In the genomic region with DNA sequence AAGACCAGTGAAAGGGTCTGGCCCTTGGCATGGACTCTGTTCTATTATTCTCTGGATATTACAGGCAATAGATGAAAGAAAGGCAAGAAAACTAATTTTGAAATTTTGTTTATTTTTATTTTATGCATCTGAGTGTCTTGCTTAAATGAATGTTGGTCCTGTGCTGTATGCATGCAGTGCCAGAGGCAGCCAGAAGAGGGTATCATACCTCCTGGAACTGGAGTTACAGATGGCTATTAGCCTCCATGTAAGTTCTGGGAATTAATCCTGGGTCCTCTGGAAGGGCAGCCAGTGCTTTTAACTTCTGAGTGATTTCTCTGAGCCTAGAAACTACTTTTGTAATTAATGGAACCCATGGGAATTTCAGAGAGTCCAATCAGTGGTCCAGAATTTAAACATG, we compare ENCODE assay signal across 17 mouse cellular contexts.
DNase-seq lines count a peak whose midpoint lies in the region; TF ChIP-seq lines count a peak whose summit lies in the region.
"Had no signal": no experiment of that assay in that cellular context is flagged by ENCODE, and none has a peak within 500 bp of the region (broad histone marks: within the 10 kb centered on the region; RNA-seq: fewer than 3 reads in every experiment).

No protein-coding gene starts in this region.

- no peaks in the 10 kb centered on the region for H3K36me3 ChIP-seq in heart, adult 2 months (ENCODE audit: control insufficient read depth, insufficient read depth, low read length)
- no peaks in the 10 kb centered on the region for H3K36me3 ChIP-seq in heart, embryonic 10.5 days
- H3K36me3 ChIP-seq in MEL (ENCODE audit: control insufficient read depth in 1 of 2, insufficient read depth in 2 of 2, low read length in 2 of 2) = no peaks in the 10 kb centered on the region
- H3K36me3 ChIP-seq: heart, embryonic 15.5 days; limb, embryonic 13.5 days; lung, embryonic 15.5 days; midbrain, embryonic 10.5 days had no signal

- no peaks in the 10 kb centered on the region for H3K9me3 ChIP-seq in heart, embryonic 10.5 days
- no peaks in the 10 kb centered on the region for H3K9me3 ChIP-seq in MEL (replicated peaks; ENCODE audit: insufficient read depth, low read length)
- H3K9me3 ChIP-seq: forebrain, embryonic 13.5 days; limb, embryonic 13.5 days; lung, embryonic 15.5 days; midbrain, embryonic 10.5 days had no signal

- intact Hi-C loops in heart, adult 2 months (cut with DNase I) = loop anchor here (2.0 kb wide), 1 partner anchor 319 kb away; no protein-coding TSS in a partner anchor
- intact Hi-C loops in left cerebral cortex, adult 2 months (cut with DNase I) = loop anchor here (5.0 kb wide), 1 partner anchor 318 kb away; no protein-coding TSS in a partner anchor
- intact Hi-C loops in gastrocnemius, postnatal 36 days (cut with DNase I) = loop anchor here (5.0 to 10.0 kb wide), 2 partner anchors 143 to 311 kb away; no protein-coding TSS in a partner anchor

- no peak for DNase-seq in heart, adult 2 months
- no peak for DNase-seq in heart, embryonic 10.5 days (ENCODE audit: low spot score)
- no peak for DNase-seq in left cerebral cortex, adult 2 months (ENCODE audit: extremely low spot score in 1 of 2, low spot score in 2 of 2)
- DNase-seq in left cerebral cortex, adult 9 months (ENCODE audit: low spot score in 2 of 2) = no peak
- DNase-seq in MEL (ENCODE audit: low read depth, low spot score) = peak; percentile 2
- peak; percentile 27 for DNase-seq in lung, postnatal 10 days
- no peak for DNase-seq in cerebellum, adult 2 months
- no peak for DNase-seq in gastrocnemius, postnatal 36 days
- DNase-seq: cerebellum, adult 11 months; gastrocnemius, postnatal 14 days; thymus, adult 18-20 months had no signal

- no peak overlapping the region for H3K9ac ChIP-seq in heart, adult 2 months (ENCODE audit: low read depth, low read length)
- no peak overlapping the region for H3K9ac ChIP-seq in MEL (ENCODE audit: control insufficient read depth, low read depth, low read length, poor library complexity, severe bottlenecking)
- H3K9ac ChIP-seq: forebrain, embryonic 13.5 days; heart, embryonic 15.5 days; hindbrain, embryonic 14.5 days; limb, embryonic 13.5 days; lung, embryonic 15.5 days had no signal

- TF ChIP-seq POLR2A in heart, adult 2 months (IDR thresholded peaks at IDR 0.05; ENCODE audit: insufficient read depth, low read depth, low read length) = no peak
- TF ChIP-seq POLR2A in MEL (IDR thresholded peaks at IDR 0.05; ENCODE audit: control insufficient read depth in 1 of 2, insufficient read depth in 1 of 2, low read depth in 1 of 2, low read length in 2 of 2, poor library complexity in 1 of 2) = no peak
- TF ChIP-seq POLR2A in cerebellum, adult 2 months (IDR thresholded peaks at IDR 0.05; ENCODE audit: borderline replicate concordance, insufficient read depth, low read length) = no peak

- TF ChIP-seq RAD21 in MEL (IDR thresholded peaks at IDR 0.05; ENCODE audit: low read depth, low read length) = no peak; the same call in 1 of the 2 replicates

- TF ChIP-seq EP300 in heart, adult 2 months (IDR thresholded peaks at IDR 0.05; ENCODE audit: insufficient read depth, low read depth, low read length) = no peak
- TF ChIP-seq EP300 in MEL (IDR thresholded peaks at IDR 0.05; ENCODE audit: low read depth in 1 of 2, low read length in 2 of 2) = no peak

- H3K27me3 ChIP-seq in heart, adult 2 months (ENCODE audit: control insufficient read depth, insufficient read depth, low read length) = no peaks in the 10 kb centered on the region
- H3K27me3 ChIP-seq in heart, embryonic 10.5 days (ENCODE audit: insufficient read depth, poor library complexity, severe bottlenecking) = no peaks in the 10 kb centered on the region
- H3K27me3 ChIP-seq in MEL (ENCODE audit: control insufficient read depth in 1 of 2, insufficient read depth in 2 of 2, low read length in 2 of 2) = no peaks in the 10 kb centered on the region
- no peaks in the 10 kb centered on the region; the same call in 1 of the 2 replicates for H3K27me3 ChIP-seq in cerebellum, adult 2 months (ENCODE audit: control insufficient read depth, insufficient read depth, low read length)
- H3K27me3 ChIP-seq: heart, embryonic 15.5 days; limb, embryonic 13.5 days; lung, embryonic 15.5 days had no signal

- no peaks in the 10 kb centered on the region for H3K4me1 ChIP-seq in heart, adult 2 months (ENCODE audit: control insufficient read depth, insufficient read depth, low read length)
- no peaks in the 10 kb centered on the region for H3K4me1 ChIP-seq in heart, embryonic 10.5 days
- no peaks in the 10 kb centered on the region for H3K4me1 ChIP-seq in MEL (ENCODE audit: control insufficient read depth in 1 of 2, insufficient read depth in 2 of 2, low read length in 2 of 2)
- H3K4me1 ChIP-seq in cerebellum, adult 2 months (ENCODE audit: control insufficient read depth, insufficient read depth, low read length) = no peaks in the 10 kb centered on the region
- H3K4me1 ChIP-seq: forebrain, embryonic 13.5 days; heart, embryonic 15.5 days; limb, embryonic 13.5 days; lung, embryonic 15.5 days had no signal

- H3K79me2 ChIP-seq in heart, adult 2 months (replicated peaks; ENCODE audit: control insufficient read depth, insufficient read depth, low read length) = no peaks in the 10 kb centered on the region
- no peaks in the 10 kb centered on the region for H3K79me2 ChIP-seq in MEL (ENCODE audit: control insufficient read depth, insufficient read depth, low read length, poor library complexity)

- peak; percentile 63 for TF ChIP-seq CTCF in heart, adult 2 months (IDR thresholded peaks at IDR 0.05)
- peak; percentile 52 for TF ChIP-seq CTCF in left cerebral cortex, adult 2 months (IDR thresholded peaks at IDR 0.05)
- TF ChIP-seq CTCF in MEL (IDR thresholded peaks at IDR 0.05 in 2 of 3, conservative IDR thresholded peaks at IDR 0.05 in 1 of 3; ENCODE audit: control insufficient read depth in 1 of 3, insufficient read depth in 1 of 3, low read depth in 2 of 3, low read length in 3 of 3, poor library complexity in 1 of 3, severe bottlenecking in 1 of 3) = peak in 1 of 3 experiments; percentile 11; a peak in 1 of 6 replicates
- TF ChIP-seq CTCF in cerebellum, adult 2 months (IDR thresholded peaks at IDR 0.05; ENCODE audit: borderline replicate concordance, insufficient read depth, low read depth, low read length) = no peak

- H3K4me3 ChIP-seq in heart, adult 2 months = no peak overlapping the region
- H3K4me3 ChIP-seq in heart, embryonic 10.5 days = no peak overlapping the region
- H3K4me3 ChIP-seq in left cerebral cortex, adult 2 months = no peak overlapping the region
- no peak overlapping the region for H3K4me3 ChIP-seq in MEL (ENCODE audit: control insufficient read depth in 1 of 2, insufficient read depth in 1 of 2, low read depth in 2 of 2, low read length in 2 of 2)
- H3K4me3 ChIP-seq in cerebellum, adult 2 months (replicated peaks; ENCODE audit: insufficient read depth, low read depth, low read length) = no peak overlapping the region
- H3K4me3 ChIP-seq: forebrain, embryonic 13.5 days; heart, embryonic 15.5 days; limb, embryonic 13.5 days; lung, embryonic 15.5 days; midbrain, embryonic 10.5 days had no signal

- no peak overlapping the region for H3K27ac ChIP-seq in heart, adult 2 months
- no peak overlapping the region for H3K27ac ChIP-seq in heart, embryonic 10.5 days
- no peak overlapping the region for H3K27ac ChIP-seq in left cerebral cortex, adult 2 months
- no peak overlapping the region for H3K27ac ChIP-seq in MEL (ENCODE audit: control insufficient read depth, low read depth, low read length)
- no peak overlapping the region for H3K27ac ChIP-seq in cerebellum, adult 2 months (ENCODE audit: insufficient read depth, low read length)
- H3K27ac ChIP-seq: forebrain, embryonic 13.5 days; heart, embryonic 15.5 days; hindbrain, embryonic 14.5 days; limb, embryonic 13.5 days; lung, embryonic 15.5 days; midbrain, embryonic 10.5 days had no signal

TF ChIP-seq in MEL, 35 proteins besides CTCF, POLR2A, EP300 and RAD21:
- no peak for TF ChIP-seq ZKSCAN1 (IDR thresholded peaks at IDR 0.05; ENCODE audit: low read depth, low read length)
- peak; percentile 21; the same call in 1 of the 2 replicates for TF ChIP-seq SMC3 (IDR thresholded peaks at IDR 0.05; ENCODE audit: low read depth, low read length)
- no peak for TF ChIP-seq RCOR1 (IDR thresholded peaks at IDR 0.05; ENCODE audit: low read depth, low read length)
- TF ChIP-seq USF1 (IDR thresholded peaks at IDR 0.05; ENCODE audit: low read depth, low read length) = no peak
- no peak for TF ChIP-seq MAX (IDR thresholded peaks at IDR 0.05; ENCODE audit: low read length)
- TF ChIP-seq MYC (IDR thresholded peaks at IDR 0.05; ENCODE audit: low read depth, low read length) = no peak

Comparison
In these comparisons a context has a peak if more than half of its experiments do, and no peak if none do; other contexts are left out.
1. DNase-seq: peak in MEL (single experiment) and lung, postnatal 10 days (single experiment); none in heart, adult 2 months (0 of 2), heart, embryonic 10.5 days (single experiment), left cerebral cortex, adult 2 months (0 of 2), left cerebral cortex, adult 9 months (0 of 2), cerebellum, adult 2 months (0 of 2) and gastrocnemius, postnatal 36 days (0 of 2).